Mouse (Mus musculus): ENCODE results near the gene Isg20l2. TPM values are rescaled to one million over a fixed set of nuclear protein-coding genes. Genes with fewer than 3 reads are reported as not detected.

Gene Isg20l2
- polyA plus RNA-seq, 1 experiment from 2014 or later: 20.2 TPM

- peak overlapping the region; percentile 89 for H3K27ac ChIP-seq (replicated peaks)
- 28% methylated on average over 12 of the region's 12 CpGs for WGBS
- H3K36me3 ChIP-seq (ENCODE audit: control insufficient read depth, insufficient read depth, low read length): no peaks in the 10 kb centered on the region; the same call in 1 of the 2 replicates
- H3K4me3 ChIP-seq (ENCODE audit: low read depth, low read length): no peak overlapping the region
- H3K4me2 ChIP-seq (replicated peaks; ENCODE audit: low read depth): peak overlapping the region; percentile 39
- no peaks in the 10 kb centered on the region for H3K27me3 ChIP-seq (ENCODE audit: control insufficient read depth, insufficient read depth, low read length)
- TF ChIP-seq EP300 (optimal IDR thresholded peaks at IDR 0.05) (no peak), CTCF (IDR thresholded peaks at IDR 0.05; ENCODE audit: low read depth) (no peak)
- H3K4me1 ChIP-seq (replicated peaks; ENCODE audit: control insufficient read depth, insufficient read depth): peaks cover 12% of the 10 kb centered on the region
- ATAC-seq (ENCODE audit: low FRiP score, low TSS enrichment) (peak; percentile 22; the same call in 1 of the 2 replicates), DNase-seq (ENCODE audit: low spot score) (peak; percentile 35)
- H3K9ac ChIP-seq (ENCODE audit: low read length): peak overlapping the region; percentile 19
- no peaks in the 10 kb centered on the region for H3K9me3 ChIP-seq (ENCODE audit: control insufficient read depth, low read length)
Measured at GRCm38 (mm10) chr3:87981894-87982835, 52.1 kb downstream of the Isg20l2 start.

GRCm38 (mm10) chr3:87982836-87983601, 52.9 kb downstream of the Isg20l2 start:
- whole genome bisulfite sequencing: 8% methylated on average over 13 of the region's 13 CpGs
- Histone ChIP-seq H3K27ac (replicated peaks) (peak overlapping the region; percentile 89), H3K4me3 (ENCODE audit: low read depth, low read length) (no peak overlapping the region), H3K4me2 (replicated peaks; ENCODE audit: low read depth) (peak overlapping the region; percentile 39), H3K9ac (ENCODE audit: low read length) (peak overlapping the region; percentile 19), H3K27me3 (ENCODE audit: control insufficient read depth, insufficient read depth, low read length) (no peaks in the 10 kb centered on the region), H3K4me1 (replicated peaks; ENCODE audit: control insufficient read depth, insufficient read depth) (peaks cover 15% of the 10 kb centered on the region), H3K36me3 (ENCODE audit: control insufficient read depth, insufficient read depth, low read length) (no peaks in the 10 kb centered on the region), H3K9me3 (ENCODE audit: control insufficient read depth, low read length) (no peaks in the 10 kb centered on the region)
- ATAC-seq (ENCODE audit: low FRiP score, low TSS enrichment): peak; percentile 70
- peak; percentile 66 for DNase-seq (ENCODE audit: low spot score)
- TF ChIP-seq EP300 (optimal IDR thresholded peaks at IDR 0.05) (no peak), CTCF (IDR thresholded peaks at IDR 0.05; ENCODE audit: low read depth) (no peak)

GRCm38 (mm10) chr3:87983627-87984026, 53.5 kb downstream of the Isg20l2 start:
- peaks cover 15% of the 10 kb centered on the region for H3K4me1 ChIP-seq (replicated peaks; ENCODE audit: control insufficient read depth, insufficient read depth)
- 55% methylated on average over 6 of the region's 6 CpGs for WGBS
- no peak overlapping the region for H3K4me3 ChIP-seq (ENCODE audit: low read depth, low read length)
- no peaks in the 10 kb centered on the region for H3K36me3 ChIP-seq (ENCODE audit: control insufficient read depth, insufficient read depth, low read length)
- DNase-seq (ENCODE audit: low spot score): no peak
- no peaks in the 10 kb centered on the region for H3K9me3 ChIP-seq (ENCODE audit: control insufficient read depth, low read length)
- TF ChIP-seq EP300 (optimal IDR thresholded peaks at IDR 0.05): no peak
- TF ChIP-seq CTCF (IDR thresholded peaks at IDR 0.05; ENCODE audit: low read depth): no peak
- H3K27ac ChIP-seq (replicated peaks): peak overlapping the region; percentile 89
- peak overlapping the region; percentile 39 for H3K4me2 ChIP-seq (replicated peaks; ENCODE audit: low read depth)
- no peak overlapping the region for H3K9ac ChIP-seq (ENCODE audit: low read length)
- H3K27me3 ChIP-seq (ENCODE audit: control insufficient read depth, insufficient read depth, low read length): no peaks in the 10 kb centered on the region
- no peak for ATAC-seq (ENCODE audit: low FRiP score, low TSS enrichment)

GRCm38 (mm10) chr3:87984094-87984493, 54.0 kb downstream of the Isg20l2 start:
- WGBS: 35% methylated on average over 3 of the region's 3 CpGs
- H3K9me3 ChIP-seq (ENCODE audit: control insufficient read depth, low read length): no peaks in the 10 kb centered on the region
- H3K4me2 ChIP-seq (replicated peaks; ENCODE audit: low read depth): no peak overlapping the region
- DNase-seq (ENCODE audit: low spot score) (no peak), ATAC-seq (ENCODE audit: low FRiP score, low TSS enrichment) (no peak)
- H3K4me1 ChIP-seq (replicated peaks; ENCODE audit: control insufficient read depth, insufficient read depth): peaks cover 15% of the 10 kb centered on the region
- H3K27ac ChIP-seq (replicated peaks): peak overlapping the region; percentile 89
- H3K9ac ChIP-seq (ENCODE audit: low read length): no peak overlapping the region
- TF ChIP-seq CTCF (IDR thresholded peaks at IDR 0.05; ENCODE audit: low read depth) (no peak), EP300 (optimal IDR thresholded peaks at IDR 0.05) (no peak)
- H3K27me3 ChIP-seq (ENCODE audit: control insufficient read depth, insufficient read depth, low read length): no peaks in the 10 kb centered on the region
- no peak overlapping the region for H3K4me3 ChIP-seq (ENCODE audit: low read depth, low read length)
- no peaks in the 10 kb centered on the region for H3K36me3 ChIP-seq (ENCODE audit: control insufficient read depth, insufficient read depth, low read length)

- Histone ChIP-seq H3K36me3 (ENCODE audit: control insufficient read depth, insufficient read depth, low read length) (no peaks in the 10 kb centered on the region), H3K4me3 (ENCODE audit: low read depth, low read length) (no peak overlapping the region), H3K27me3 (ENCODE audit: control insufficient read depth, insufficient read depth, low read length) (no peaks in the 10 kb centered on the region), H3K9ac (ENCODE audit: low read length) (peak overlapping the region; percentile 13; the same call in 1 of the 2 replicates), H3K9me3 (ENCODE audit: control insufficient read depth, low read length) (no peaks in the 10 kb centered on the region), H3K4me1 (replicated peaks; ENCODE audit: control insufficient read depth, insufficient read depth) (peaks cover 15% of the 10 kb centered on the region), H3K4me2 (replicated peaks; ENCODE audit: low read depth) (no peak overlapping the region), H3K27ac (replicated peaks) (0 out of 2 replicates have a peak overlapping the region, but pooled peaks have one; percentile 53)
- 39% methylated on average over 12 of the region's 12 CpGs for WGBS
- TF ChIP-seq CTCF (IDR thresholded peaks at IDR 0.05; ENCODE audit: low read depth) (no peak), EP300 (optimal IDR thresholded peaks at IDR 0.05) (no peak)
- DNase-seq (ENCODE audit: low spot score) (no peak), ATAC-seq (ENCODE audit: low FRiP score, low TSS enrichment) (no peak)
Measured at GRCm38 (mm10) chr3:87985505-87986320, 55.6 kb downstream of the Isg20l2 start.

All from stomach, postnatal 0 days (tissue).